Mouse (Mus musculus): Measurements from ENCODE around the gene Wdr38.

GRCm38 (mm10) chr2:38999381-38999780 lies 2.1 kb downstream of the Wdr38 start:
- TF ChIP-seq POLR2A (IDR thresholded peaks at IDR 0.05; ENCODE audit: borderline replicate concordance, extremely low read depth, insufficient read depth, insufficient read length, poor library complexity, severe bottlenecking) (no peak), CTCF (IDR thresholded peaks at IDR 0.05; ENCODE audit: borderline replicate concordance, extremely low read depth, insufficient read depth, insufficient read length) (no peak)
